Mouse (Mus musculus): Measurements from ENCODE around the gene Bri3bp. TPM values are rescaled to one million over a fixed set of nuclear protein-coding genes. Genes with fewer than 3 reads are reported as not detected.
A peak's percentile ranks its signal among the peaks of the same experiment; 100 is the strongest.

Bri3bp gene
- polyA plus RNA-seq, 2 experiments, result 15.0 to 30.0 TPM

GRCm38 (mm10) chr5:125393622-125394603 is 47.5 kb upstream of the Bri3bp start:
- Histone ChIP-seq H3K4me1 (ENCODE audit: control insufficient read depth, insufficient read depth, low read length) (peaks cover 21% of the 10 kb centered on the region), H3K9me3 (ENCODE audit: control insufficient read depth, low read length) (no peaks in the 10 kb centered on the region), H3K4me3 (replicated peaks; ENCODE audit: low read length) (peak overlapping the region; percentile 38), H3K27ac (replicated peaks; ENCODE audit: low read depth, low read length) (peak overlapping the region; percentile 98), H3K4me2 (replicated peaks; ENCODE audit: low read depth, low read length, severe bottlenecking) (peak overlapping the region; percentile 59), H3K27me3 (ENCODE audit: control insufficient read depth, insufficient read depth, low read length) (no peaks in the 10 kb centered on the region), H3K36me3 (ENCODE audit: control insufficient read depth, insufficient read depth, low read length) (no peaks in the 10 kb centered on the region), H3K9ac (ENCODE audit: low read depth, low read length, severe bottlenecking) (peak overlapping the region; percentile 50)
- WGBS, result 10% methylated on average over 24 of the region's 25 CpGs
- no peak for TF ChIP-seq POLR2A (IDR thresholded peaks at IDR 0.05; ENCODE audit: borderline replicate concordance, extremely low read depth, insufficient read depth, insufficient read length)
- DNase-seq (ENCODE audit: low spot score) (peak; percentile 95), ATAC-seq (ENCODE audit: low FRiP score, low read depth) (peak; percentile 31; the same call in 1 of the 2 replicates)

DNA sequence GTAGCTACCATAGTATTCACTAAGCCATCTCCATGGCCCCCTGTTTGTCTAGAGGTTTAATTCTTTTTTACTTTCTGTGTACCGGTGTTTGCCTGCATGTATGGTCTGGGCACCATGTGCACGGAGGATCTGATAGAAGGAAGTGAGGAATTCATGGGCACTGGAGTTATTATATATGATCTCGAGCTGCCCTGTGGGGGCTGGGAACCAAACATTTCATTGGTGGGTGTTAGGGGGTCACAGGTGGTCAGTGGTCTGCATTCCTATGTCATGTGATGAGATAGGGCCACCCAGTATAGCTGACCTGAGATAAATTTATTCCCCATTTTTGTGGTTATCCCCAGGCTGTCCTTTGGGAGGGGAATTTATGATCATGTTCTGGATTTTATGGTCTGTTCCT is 46.4 kb upstream of the Bri3bp start:
- Histone ChIP-seq H3K36me3 (ENCODE audit: control insufficient read depth, insufficient read depth, low read length) (no peaks in the 10 kb centered on the region), H3K4me3 (replicated peaks; ENCODE audit: low read length) (no peak overlapping the region), H3K27me3 (ENCODE audit: control insufficient read depth, insufficient read depth, low read length) (no peaks in the 10 kb centered on the region), H3K4me1 (ENCODE audit: control insufficient read depth, insufficient read depth, low read length) (peaks cover 21% of the 10 kb centered on the region), H3K9me3 (ENCODE audit: control insufficient read depth, low read length) (no peaks in the 10 kb centered on the region), H3K4me2 (replicated peaks; ENCODE audit: low read depth, low read length, severe bottlenecking) (peak overlapping the region; percentile 59; the same call in 1 of the 2 replicates), H3K27ac (replicated peaks; ENCODE audit: low read depth, low read length) (peak overlapping the region; percentile 98), H3K9ac (ENCODE audit: low read depth, low read length, severe bottlenecking) (no peak overlapping the region)
- no peak for ATAC-seq (ENCODE audit: low FRiP score, low read depth)
- 48% methylated on average over 3 of the region's 3 CpGs for WGBS
- TF ChIP-seq POLR2A (IDR thresholded peaks at IDR 0.05; ENCODE audit: borderline replicate concordance, extremely low read depth, insufficient read depth, insufficient read length), result no peak
- no peak for DNase-seq (ENCODE audit: low spot score)

- H3K36me3 ChIP-seq (ENCODE audit: control insufficient read depth, insufficient read depth, low read length), result no peaks in the 10 kb centered on the region
- TF ChIP-seq POLR2A (IDR thresholded peaks at IDR 0.05; ENCODE audit: borderline replicate concordance, extremely low read depth, insufficient read depth, insufficient read length), result no peak
- no peak overlapping the region for H3K27ac ChIP-seq (replicated peaks; ENCODE audit: low read depth, low read length)
- no peak overlapping the region for H3K4me2 ChIP-seq (replicated peaks; ENCODE audit: low read depth, low read length, severe bottlenecking)
- H3K9ac ChIP-seq (ENCODE audit: low read depth, low read length, severe bottlenecking), result no peak overlapping the region
- 68% methylated on average over 7 of the region's 7 CpGs for WGBS
- H3K9me3 ChIP-seq (ENCODE audit: control insufficient read depth, low read length), result no peaks in the 10 kb centered on the region
- no peak overlapping the region for H3K4me3 ChIP-seq (replicated peaks; ENCODE audit: low read length)
- H3K27me3 ChIP-seq (ENCODE audit: control insufficient read depth, insufficient read depth, low read length), result no peaks in the 10 kb centered on the region
- ATAC-seq (ENCODE audit: low FRiP score, low read depth) (no peak), DNase-seq (ENCODE audit: low spot score) (no peak)
- peaks cover 5% of the 10 kb centered on the region; the same call in 1 of the 2 replicates for H3K4me1 ChIP-seq (ENCODE audit: control insufficient read depth, insufficient read depth, low read length)
Observed at GRCm38 (mm10) chr5:125400903-125401302, 40.5 kb upstream of the Bri3bp start.

GRCm38 (mm10) chr5:125402476-125402875 is 38.9 kb upstream of the Bri3bp start:
- no peaks in the 10 kb centered on the region for H3K36me3 ChIP-seq (ENCODE audit: control insufficient read depth, insufficient read depth, low read length)
- H3K27ac ChIP-seq (replicated peaks; ENCODE audit: low read depth, low read length), result no peak overlapping the region
- WGBS, result 53% methylated on average over 10 of the region's 10 CpGs
- H3K4me1 ChIP-seq (ENCODE audit: control insufficient read depth, insufficient read depth, low read length), result peaks cover 12% of the 10 kb centered on the region
- H3K9ac ChIP-seq (ENCODE audit: low read depth, low read length, severe bottlenecking), result no peak overlapping the region
- no peak overlapping the region for H3K4me3 ChIP-seq (replicated peaks; ENCODE audit: low read length)
- ATAC-seq (ENCODE audit: low FRiP score, low read depth) (no peak), DNase-seq (ENCODE audit: low spot score) (no peak)
- H3K4me2 ChIP-seq (replicated peaks; ENCODE audit: low read depth, low read length, severe bottlenecking), result no peak overlapping the region
- H3K27me3 ChIP-seq (ENCODE audit: control insufficient read depth, insufficient read depth, low read length), result no peaks in the 10 kb centered on the region
- no peaks in the 10 kb centered on the region for H3K9me3 ChIP-seq (ENCODE audit: control insufficient read depth, low read length)
- TF ChIP-seq POLR2A (IDR thresholded peaks at IDR 0.05; ENCODE audit: borderline replicate concordance, extremely low read depth, insufficient read depth, insufficient read length), result no peak

GRCm38 (mm10) chr5:125402991-125403390 is 38.4 kb upstream of the Bri3bp start:
- ATAC-seq (ENCODE audit: low FRiP score, low read depth), result no peak
- no peak overlapping the region for H3K9ac ChIP-seq (ENCODE audit: low read depth, low read length, severe bottlenecking)
- no peaks in the 10 kb centered on the region for H3K36me3 ChIP-seq (ENCODE audit: control insufficient read depth, insufficient read depth, low read length)
- no peak for DNase-seq (ENCODE audit: low spot score)
- no peak overlapping the region for H3K4me2 ChIP-seq (replicated peaks; ENCODE audit: low read depth, low read length, severe bottlenecking)
- H3K27me3 ChIP-seq (ENCODE audit: control insufficient read depth, insufficient read depth, low read length), result no peaks in the 10 kb centered on the region
- TF ChIP-seq POLR2A (IDR thresholded peaks at IDR 0.05; ENCODE audit: borderline replicate concordance, extremely low read depth, insufficient read depth, insufficient read length), result no peak
- 53% methylated on average over 6 of the region's 6 CpGs for WGBS
- no peak overlapping the region for H3K27ac ChIP-seq (replicated peaks; ENCODE audit: low read depth, low read length)
- H3K9me3 ChIP-seq (ENCODE audit: control insufficient read depth, low read length), result no peaks in the 10 kb centered on the region
- peaks cover 12% of the 10 kb centered on the region for H3K4me1 ChIP-seq (ENCODE audit: control insufficient read depth, insufficient read depth, low read length)
- H3K4me3 ChIP-seq (replicated peaks; ENCODE audit: low read length), result no peak overlapping the region
